Mouse (Mus musculus): Measurements from ENCODE around the gene Raf1. TPM values are rescaled to one million over a fixed set of nuclear protein-coding genes. Genes with fewer than 3 reads are reported as not detected.

Gene Raf1
- 31.0 TPM for polyA plus RNA-seq (2015; fragmentation: Illumina TruSeq; extraction: RNeasy Lipid Tissue Mini Kit (QIAGEN cat#74804); ENCODE audit: insufficient read depth, low read depth, low replicate concordance)

DNA sequence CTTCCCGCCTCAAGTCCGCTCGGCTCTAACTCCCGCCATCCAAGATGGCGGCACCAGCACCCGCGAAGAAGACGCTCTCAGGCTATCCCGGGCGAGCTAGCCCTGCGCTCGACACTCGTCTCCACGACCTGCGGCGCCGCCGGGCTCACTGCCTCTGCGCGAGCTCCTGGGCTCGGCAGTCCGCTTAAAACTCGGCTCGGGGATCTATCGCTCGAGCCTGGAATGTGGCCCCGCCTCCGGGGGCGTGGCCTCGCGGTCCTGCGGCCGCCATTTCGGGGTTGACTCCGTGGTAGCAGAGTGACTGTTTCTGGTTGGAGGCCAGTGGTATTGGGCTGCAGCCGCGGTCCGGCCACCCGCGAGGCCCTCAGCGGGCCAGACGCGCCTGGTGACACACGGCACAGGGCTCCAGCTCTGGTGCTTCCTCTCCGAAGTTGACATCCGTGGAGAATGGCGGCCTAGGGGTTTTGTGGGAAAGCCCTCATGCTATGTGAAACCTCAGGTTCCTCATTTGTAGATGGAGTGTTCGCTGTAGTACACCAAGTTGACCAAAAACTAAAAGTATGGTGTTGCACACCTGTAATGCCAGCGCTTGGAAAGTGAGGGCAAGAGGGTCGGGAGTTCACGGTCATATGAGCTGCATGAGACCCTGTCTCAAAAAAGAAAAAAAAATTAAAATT is at the start of gene Raf1:
Gene Raf1 (minus strand): TSS at position 184 of the 677 bp plus-strand sequence.

DNA sequence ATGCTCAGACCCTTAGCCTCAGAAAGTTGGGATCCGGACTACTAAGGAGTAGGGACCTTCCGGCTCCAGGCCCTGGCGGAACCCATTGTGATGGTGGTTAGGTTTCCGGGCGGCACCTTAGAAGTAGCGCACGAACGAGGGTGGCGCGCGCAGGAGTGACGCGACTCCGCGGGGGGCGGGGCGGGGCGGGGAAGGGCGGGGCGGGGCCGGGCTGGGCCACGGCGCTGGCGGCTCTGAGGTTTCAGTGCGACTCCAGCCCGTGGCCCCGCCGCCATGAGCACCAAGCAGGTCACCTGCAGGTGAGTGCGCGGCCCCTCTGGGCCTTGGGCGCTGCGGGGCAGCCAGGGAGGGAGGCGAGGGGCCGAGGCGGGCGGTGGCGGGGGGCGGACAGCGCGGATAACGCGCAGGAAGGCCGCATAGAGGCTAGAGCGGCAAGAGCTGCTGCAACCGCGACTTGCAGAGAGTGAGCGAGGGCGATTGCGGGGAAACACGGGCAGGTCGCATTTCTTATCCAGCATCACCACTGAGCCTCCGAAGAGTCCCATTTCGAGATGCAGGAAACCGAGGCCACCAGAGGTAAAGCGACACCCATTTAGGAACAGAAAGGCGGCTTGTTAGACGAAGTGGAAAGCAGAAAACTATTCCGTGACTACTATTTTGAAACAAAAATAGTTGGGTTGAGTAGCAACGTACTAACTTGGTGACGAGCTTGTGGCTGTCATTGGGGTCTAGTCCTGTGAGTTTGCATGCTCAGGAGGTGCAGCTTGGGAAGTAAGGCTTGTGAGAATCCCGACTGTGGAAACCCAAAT is 74.5 kb downstream of the Raf1 start, which contains the start of gene Mkrn2:
Gene Mkrn2 (plus strand): TSS at position 188 of the 809 bp plus-strand sequence.

DNA sequence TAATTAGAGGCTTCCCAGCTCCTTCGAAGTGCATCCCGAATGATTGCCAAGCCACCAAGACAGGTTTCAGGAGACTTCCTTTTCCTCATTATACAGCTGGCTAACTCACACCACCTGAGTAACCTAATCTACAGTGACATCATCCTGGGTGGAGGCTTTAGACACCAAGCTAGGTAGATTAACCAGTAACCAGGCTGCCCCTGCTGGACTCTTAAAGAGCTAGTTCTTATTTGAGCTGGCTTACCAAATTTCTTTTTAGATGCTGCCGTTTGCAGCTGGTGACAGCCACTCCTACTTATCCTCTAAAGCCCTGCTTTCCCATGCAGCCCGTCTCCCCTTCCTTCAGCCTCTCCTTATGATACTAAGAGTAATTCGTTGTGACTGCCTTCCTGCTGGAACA is 84.0 kb downstream of the Raf1 start, which contains the start of gene Mkrn2os:
Gene Mkrn2os (minus strand): TSS at position 119 of the 400 bp plus-strand sequence.

Other genes starting within 250 kb of the Raf1 start
- gene Tsen2, start 132.0 kb downstream of the Raf1 start, polyA plus RNA-seq (2015; fragmentation: Illumina TruSeq; extraction: RNeasy Lipid Tissue Mini Kit (QIAGEN cat#74804); ENCODE audit: insufficient read depth, low read depth, low replicate concordance), result 2.3 TPM
- 1.4 TPM for gene Mkrn2os, start 84.1 kb downstream of the Raf1 start, polyA plus RNA-seq (2015; fragmentation: Illumina TruSeq; extraction: RNeasy Lipid Tissue Mini Kit (QIAGEN cat#74804); ENCODE audit: insufficient read depth, low read depth, low replicate concordance)
- gene Mkrn2, start 74.7 kb downstream of the Raf1 start, polyA plus RNA-seq (2015; fragmentation: Illumina TruSeq; extraction: RNeasy Lipid Tissue Mini Kit (QIAGEN cat#74804); ENCODE audit: insufficient read depth, low read depth, low replicate concordance), result 3.3 TPM
- not detected for gene Tmem40, start 85.8 kb upstream of the Raf1 start, polyA plus RNA-seq (2015; fragmentation: Illumina TruSeq; extraction: RNeasy Lipid Tissue Mini Kit (QIAGEN cat#74804); ENCODE audit: insufficient read depth, low read depth, low replicate concordance)
- 0.37 TPM for gene Cand2, start 97.9 kb upstream of the Raf1 start, polyA plus RNA-seq (2015; fragmentation: Illumina TruSeq; extraction: RNeasy Lipid Tissue Mini Kit (QIAGEN cat#74804); ENCODE audit: insufficient read depth, low read depth, low replicate concordance)
- gene Rpl32, start 132.1 kb upstream of the Raf1 start, polyA plus RNA-seq (2015; fragmentation: Illumina TruSeq; extraction: RNeasy Lipid Tissue Mini Kit (QIAGEN cat#74804); ENCODE audit: insufficient read depth, low read depth, low replicate concordance), result 1,045 TPM
- 0.52 TPM for gene Efcab12, start 161.8 kb upstream of the Raf1 start, polyA plus RNA-seq (2015; fragmentation: Illumina TruSeq; extraction: RNeasy Lipid Tissue Mini Kit (QIAGEN cat#74804); ENCODE audit: insufficient read depth, low read depth, low replicate concordance)
- gene Mbd4, start 176.7 kb upstream of the Raf1 start, polyA plus RNA-seq (2015; fragmentation: Illumina TruSeq; extraction: RNeasy Lipid Tissue Mini Kit (QIAGEN cat#74804); ENCODE audit: insufficient read depth, low read depth, low replicate concordance), result 1.1 TPM
- 4.2 TPM for gene Ift122, start 176.8 kb upstream of the Raf1 start, polyA plus RNA-seq (2015; fragmentation: Illumina TruSeq; extraction: RNeasy Lipid Tissue Mini Kit (QIAGEN cat#74804); ENCODE audit: insufficient read depth, low read depth, low replicate concordance)

Measured in pancreas, adult 10 weeks (tissue).